Mouse (Mus musculus) liver, embryonic 16.5 days (tissue): ENCODE data around the gene Apba3. TPM values are rescaled to one million over a fixed set of nuclear protein-coding genes. Genes with fewer than 3 reads are reported as not detected.
"Not testable (repeated sequence)": the region's sequence is repeated elsewhere in the genome, so short reads cannot be mapped to it uniquely, and the experiment has no call there.

ENCODE experiments used
- ATAC-seq: fragments of 200-750 bp; cut with Nextera tagmentation; 2 replicates; pipeline ENCODE4 v1.8.0; 2017; ENCODE audit warnings: low read depth, mild to moderate bottlenecking, moderate number of reproducible peaks, moderate library complexity
- H3K27ac ChIP-seq: fragments of 300-500 bp; sonication (generic); 2 replicates; pipeline ENCODE4 v1.5.1; 2014; ENCODE audit warnings: mild to moderate bottlenecking, low read length
- H3K27me3 ChIP-seq: fragments of 300-500 bp; sonication (generic); 2 replicates; pipeline ENCODE4 v1.6.1; 2014; ENCODE audit warnings: low read depth, low read length, mixed read lengths; ENCODE audit not compliant: control insufficient read depth, insufficient read depth
- H3K36me3 ChIP-seq: fragments of 300-500 bp; sonication (generic); 2 replicates; pipeline ENCODE4 v1.6.1; 2014; ENCODE audit warnings: mild to moderate bottlenecking; ENCODE audit not compliant: control insufficient read depth, insufficient read depth
- H3K4me1 ChIP-seq: fragments of 300-500 bp; sonication (generic); 2 replicates; pipeline ENCODE4 v1.6.1; 2014; ENCODE audit warnings: low read depth, low read length, mixed read lengths; ENCODE audit not compliant: control insufficient read depth
- H3K4me2 ChIP-seq: fragments of 300-500 bp; sonication (generic); 2 replicates; pipeline ENCODE4 v1.6.1; 2014; ENCODE audit warnings: low read depth, low read length, mixed read lengths
- H3K4me3 ChIP-seq: fragments of 300-500 bp; sonication (generic); 2 replicates; pipeline ENCODE4 v1.5.1; 2014; ENCODE audit warnings: low read depth, mild to moderate bottlenecking, low read length
- H3K9ac ChIP-seq: fragments of 300-500 bp; sonication (generic); 2 replicates; pipeline ENCODE4 v1.6.1; 2014; ENCODE audit warnings: low read depth, low read length
- H3K9me3 ChIP-seq: fragments of 300-500 bp; sonication (generic); replicated peaks from 2 replicates; pipeline ENCODE4 v1.6.1; 2016; ENCODE audit warnings: low read length; ENCODE audit not compliant: control insufficient read depth
- WGBS: fragments of 180-500 bp; shearing (Covaris S2); extraction: QIAGEN DNeasy Blood & Tissue Kit; methylation state at CpG from one replicate; pipeline ENCODE4 v1.1.7; 2014; ENCODE audit not compliant: insufficient replicate concordance; 5-methylcytosine and 5-hydroxymethylcytosine counted together
- polyA plus RNA-seq: library from polyadenylated mRNA; unstranded; fragments of >200 nt; fragmentation: Nextera tagmentation; extraction: Ambion mirVana; gene quantifications from 2 replicates; pipeline ENCODE4 v1.2.1, GENCODE M21; 2015

Apba3 gene
- 24.2 and 26.3 TPM in 2 replicates for polyA plus RNA-seq

DNA sequence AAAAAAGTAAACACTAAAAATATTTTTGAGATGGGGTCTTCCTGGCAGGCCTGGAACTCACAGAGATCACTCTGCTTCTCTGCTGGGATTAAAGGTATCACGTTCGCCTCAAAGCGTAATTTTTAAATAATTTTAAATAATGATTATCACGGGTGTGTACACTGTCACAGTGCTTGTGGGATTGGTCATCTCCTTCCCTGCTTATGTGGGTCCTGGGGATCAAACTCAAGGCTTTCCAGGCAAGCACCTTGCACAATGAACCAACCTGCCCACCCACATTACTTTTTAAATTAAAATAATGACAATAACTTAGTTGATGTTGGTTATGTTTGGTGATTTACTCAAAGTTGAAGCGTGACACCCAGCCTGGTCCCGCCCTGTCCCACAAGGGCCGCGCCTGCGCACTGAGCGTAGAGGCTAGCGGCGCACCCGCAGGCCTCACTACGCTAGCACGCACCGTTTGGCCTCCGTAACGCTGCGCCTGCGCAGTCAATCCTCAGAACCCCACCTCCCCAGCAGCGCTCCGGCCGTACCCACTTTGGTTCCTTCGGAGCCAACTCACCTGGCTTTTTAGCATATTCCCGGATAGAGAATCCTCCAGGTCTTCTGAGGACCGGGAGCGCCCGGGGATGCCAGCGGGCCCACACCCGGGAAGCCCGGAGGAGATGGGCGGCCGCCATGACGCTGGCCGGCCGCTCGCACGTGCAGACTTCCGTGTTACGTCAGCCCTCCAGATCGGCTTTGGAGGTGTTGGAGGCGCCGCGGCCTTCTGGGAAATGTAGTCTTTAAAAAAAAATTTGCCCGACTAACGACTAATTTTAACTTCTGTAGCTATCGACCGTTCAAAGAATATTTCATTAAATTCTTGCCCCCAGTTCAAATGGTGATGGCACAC, at the start of gene Apba3, which contains the start of gene Mrpl54:
Apba3 (plus strand) TSS at position 750 of the 895 bp plus-strand sequence.
Mrpl54 (minus strand) TSS at position 724 of the 895 bp plus-strand sequence.
- no peaks in the 10 kb centered on the region for H3K27me3 ChIP-seq
- peak within 1 kb of the TSS; percentile 91 for H3K4me3 ChIP-seq
- WGBS, result under 1% methylated on average over 48 of the region's 48 CpGs
- H3K27ac ChIP-seq, result peak within 1 kb of the TSS; percentile 86
- no peaks in the 10 kb centered on the region for H3K9me3 ChIP-seq
- H3K4me2 ChIP-seq, result peak within 1 kb of the TSS; percentile 74
- peak within 1 kb of the TSS; percentile 81 for H3K9ac ChIP-seq
- peaks cover 10% of the 10 kb centered on the region for H3K36me3 ChIP-seq
- ATAC-seq, result peak; percentile 96
- H3K4me1 ChIP-seq, result peaks cover 25% of the 10 kb centered on the region

DNA sequence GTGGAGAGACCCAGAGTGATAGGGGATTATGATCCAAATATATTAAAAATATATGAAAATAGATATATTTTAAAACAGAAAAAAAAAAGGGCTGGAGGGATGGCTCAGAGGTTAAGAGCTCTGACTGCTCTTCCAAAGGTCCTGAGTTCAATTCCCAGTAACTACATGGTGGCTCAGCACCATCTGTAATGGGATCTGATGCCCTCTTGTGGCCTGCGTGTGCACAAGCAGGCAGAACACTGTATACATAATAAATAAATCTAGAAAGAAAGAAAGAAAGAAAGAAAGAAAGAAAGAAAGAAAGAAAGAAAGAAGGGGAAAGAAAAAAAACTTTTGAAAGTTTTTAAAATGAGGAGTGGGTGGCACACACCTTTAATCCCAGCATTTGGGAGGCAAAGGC, 49.5 kb upstream of the Apba3 start:
- H3K4me3 ChIP-seq, H3K36me3 ChIP-seq, H3K27ac ChIP-seq, H3K4me2 ChIP-seq, ATAC-seq, H3K9ac ChIP-seq, H3K27me3 ChIP-seq, H3K4me1 ChIP-seq, H3K9me3 ChIP-seq: not testable (repeated sequence)
- 0% methylated on average over 1 of the region's 1 CpGs for WGBS

DNA sequence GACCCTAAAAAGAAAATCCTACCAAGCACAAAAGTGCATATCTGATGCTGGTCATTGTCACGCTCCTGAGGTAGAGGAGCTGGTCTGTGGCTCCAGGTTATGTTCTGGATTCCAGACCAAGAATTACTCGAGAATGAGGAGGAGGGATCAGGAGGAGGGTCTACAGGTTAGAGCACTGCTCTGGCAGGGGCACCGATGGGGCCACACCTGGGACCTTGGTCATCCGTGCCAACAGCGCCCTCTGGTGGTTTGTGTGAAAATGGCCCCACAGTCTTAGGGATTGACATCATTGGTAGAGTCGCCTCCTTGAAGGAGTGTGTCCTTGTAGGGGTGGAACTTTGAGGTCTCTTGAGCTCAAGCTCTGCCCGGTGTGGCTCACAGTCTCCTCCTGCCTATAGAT, 48.8 kb upstream of the Apba3 start:
- Histone ChIP-seq H3K27ac (no peak overlapping the region), H3K36me3 (no peaks in the 10 kb centered on the region), H3K9ac (no peak overlapping the region), H3K4me3 (no peak overlapping the region), H3K4me2 (no peak overlapping the region), H3K9me3 (no peaks in the 10 kb centered on the region), H3K4me1 (peaks cover 4% of the 10 kb centered on the region; the same call in 1 of the 2 replicates), H3K27me3 (no peaks in the 10 kb centered on the region; the same call in 1 of the 2 replicates)
- ATAC-seq, result peak; percentile 54; the same call in 1 of the 2 replicates
- WGBS, result 16% methylated on average over 7 of the region's 7 CpGs

DNA sequence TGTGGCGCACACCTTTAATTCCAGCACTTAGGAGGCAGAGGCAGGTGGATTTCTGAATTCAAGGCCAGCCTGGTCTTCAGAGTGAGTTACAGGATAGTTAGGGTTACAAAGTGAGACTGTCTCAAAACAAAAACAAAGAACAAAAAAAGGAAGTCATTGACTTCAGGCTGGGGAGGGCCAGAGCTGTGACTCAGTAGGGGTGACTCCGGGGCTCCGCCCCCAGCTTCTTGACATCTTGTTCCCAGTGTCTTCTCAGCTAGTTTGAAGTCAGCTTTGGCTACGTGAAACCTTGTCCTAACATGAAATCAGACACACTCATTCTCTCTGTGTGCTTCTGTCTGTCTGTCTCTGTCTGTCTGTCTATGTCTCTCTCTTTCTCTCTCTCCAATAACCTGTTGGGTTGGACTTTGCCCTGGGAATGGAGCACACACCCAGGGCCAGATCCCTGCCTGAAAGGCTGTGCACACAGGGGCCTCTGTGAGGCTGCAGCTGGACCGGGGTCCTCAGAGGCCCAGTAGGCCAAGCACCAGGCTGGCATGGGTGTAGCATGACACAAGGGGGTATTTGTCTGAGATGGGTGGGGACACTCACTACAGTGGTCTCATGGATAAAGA, 45.3 kb upstream of the Apba3 start:
- Histone ChIP-seq H3K27me3 (no peaks in the 10 kb centered on the region), H3K4me3 (no peak overlapping the region), H3K4me2 (no peak overlapping the region), H3K36me3 (no peaks in the 10 kb centered on the region), H3K9me3 (no peaks in the 10 kb centered on the region), H3K4me1 (peaks cover 4% of the 10 kb centered on the region; the same call in 1 of the 2 replicates), H3K9ac (no peak overlapping the region), H3K27ac (no peak overlapping the region)
- WGBS, result 59% methylated on average over 5 of the region's 5 CpGs
- no peak for ATAC-seq

DNA sequence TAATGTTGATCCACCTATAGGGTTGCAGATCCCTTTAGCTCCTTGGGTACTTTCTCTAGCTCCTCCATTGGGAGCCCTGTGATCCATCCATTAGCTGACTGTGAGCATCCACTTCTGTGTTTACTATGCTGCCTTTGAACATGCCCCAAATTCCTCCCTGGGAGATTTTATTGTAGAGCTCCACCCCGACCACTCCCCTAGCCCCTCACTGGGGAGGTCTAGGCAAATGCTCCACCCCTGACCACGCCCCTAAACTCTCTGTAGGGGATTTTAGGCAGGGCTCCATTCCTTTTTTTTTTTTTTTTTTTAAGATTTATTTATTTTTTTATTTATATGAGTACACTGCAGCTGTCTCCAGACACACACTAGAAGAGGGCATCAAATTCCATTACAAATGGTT, 43.0 kb upstream of the Apba3 start:
- not testable (repeated sequence) for H3K4me1 ChIP-seq, H3K4me2 ChIP-seq, H3K36me3 ChIP-seq, H3K27me3 ChIP-seq, H3K4me3 ChIP-seq, ATAC-seq, H3K9me3 ChIP-seq, H3K27ac ChIP-seq, H3K9ac ChIP-seq
- 45% methylated on average over 2 of the region's 2 CpGs for WGBS

DNA sequence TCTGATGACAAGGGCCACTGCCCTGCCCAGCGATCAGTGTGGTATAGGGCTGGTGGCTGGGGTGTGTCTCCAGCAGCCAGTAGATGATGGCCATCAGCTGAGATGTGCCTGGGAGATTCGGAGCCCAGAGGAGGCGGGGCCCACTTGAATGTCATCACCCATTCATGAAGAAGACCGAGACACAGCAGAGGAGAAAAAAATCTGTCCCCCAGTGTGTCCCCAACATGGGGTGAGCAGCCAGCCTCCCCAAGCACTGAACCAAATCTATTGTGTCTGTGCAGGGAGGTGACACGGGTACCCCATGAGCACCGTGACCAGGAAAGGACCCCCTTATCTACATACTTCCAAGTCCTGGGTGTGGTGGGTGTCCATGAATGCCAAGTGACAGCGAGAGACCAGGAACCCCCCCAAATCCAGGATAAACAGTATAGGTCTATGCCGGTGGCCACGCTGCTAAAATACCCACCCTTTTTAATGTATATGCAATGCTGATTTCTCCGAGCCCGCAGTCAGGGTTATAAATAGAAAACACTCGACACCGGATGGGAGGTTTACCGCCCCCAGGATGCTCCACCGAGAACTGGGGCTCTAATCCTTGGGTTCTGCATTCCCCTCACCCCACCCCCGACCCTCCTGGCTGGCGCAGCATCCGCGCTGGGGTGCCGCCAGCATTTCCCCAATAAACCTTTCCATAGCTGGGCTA, 36.9 kb upstream of the Apba3 start:
- H3K9ac ChIP-seq, result no peak overlapping the region
- H3K27ac ChIP-seq, result no peak overlapping the region
- no peaks in the 10 kb centered on the region for H3K9me3 ChIP-seq
- no peaks in the 10 kb centered on the region for H3K36me3 ChIP-seq
- peaks cover 40% of the 10 kb centered on the region for H3K27me3 ChIP-seq
- H3K4me2 ChIP-seq, result no peak overlapping the region
- 11% methylated on average over 20 of the region's 20 CpGs for WGBS
- H3K4me1 ChIP-seq, result peaks cover 13% of the 10 kb centered on the region
- no peak overlapping the region for H3K4me3 ChIP-seq
- no peak for ATAC-seq

DNA sequence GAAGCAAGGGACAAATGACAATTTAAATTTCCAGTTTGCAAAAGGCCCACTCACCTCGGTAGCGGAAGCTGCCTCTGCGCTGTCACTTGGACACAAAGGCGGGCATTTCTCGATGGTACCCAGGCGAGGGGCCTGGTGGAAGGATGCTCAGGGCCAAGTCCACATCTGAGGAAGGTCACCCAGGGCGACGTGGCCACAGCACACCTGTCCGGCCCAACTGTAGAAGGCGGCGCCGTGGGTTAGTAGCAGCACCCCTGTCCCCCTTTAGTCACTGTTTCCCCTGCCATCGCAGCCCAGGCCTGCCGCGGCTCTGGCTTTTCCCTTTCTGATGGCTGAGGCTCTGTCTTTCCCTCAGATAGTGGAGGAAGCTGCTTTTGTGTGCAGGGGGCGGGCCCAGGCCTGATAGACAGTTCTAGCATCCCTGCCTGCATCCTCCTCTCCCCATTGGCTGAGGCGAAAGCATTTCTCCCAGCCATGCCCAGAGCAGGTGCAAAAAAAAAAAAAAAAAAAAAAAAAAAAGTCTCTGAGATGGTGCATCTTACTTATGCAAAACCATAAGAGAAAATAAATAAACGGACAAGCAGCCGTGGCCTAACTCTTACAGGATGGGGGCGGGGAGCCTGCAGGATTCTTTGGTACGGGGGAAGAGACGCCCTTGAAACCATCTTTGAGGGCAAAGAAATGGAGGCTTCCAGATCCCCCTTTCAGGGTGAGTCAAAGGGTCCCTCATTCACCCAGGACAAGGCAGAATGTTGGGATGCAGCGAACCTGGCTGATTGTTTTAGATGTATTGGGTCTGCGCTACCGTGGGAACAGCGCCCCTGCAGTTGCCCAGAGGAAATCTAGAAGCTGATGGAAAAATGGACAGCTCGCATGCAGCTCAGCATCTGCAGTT, 36.1 kb upstream of the Apba3 start, which contains the start of gene Atcay:
Atcay (minus strand) TSS at position 396 of the 895 bp plus-strand sequence.
- no peak within 1 kb of the TSS for H3K9ac ChIP-seq
- no peak within 1 kb of the TSS for H3K4me2 ChIP-seq
- no peaks in the 10 kb centered on the region for H3K36me3 ChIP-seq
- H3K27me3 ChIP-seq, result peaks cover 40% of the 10 kb centered on the region
- no peak for ATAC-seq
- H3K4me1 ChIP-seq, result peaks cover 13% of the 10 kb centered on the region
- no peaks in the 10 kb centered on the region for H3K9me3 ChIP-seq
- H3K4me3 ChIP-seq, result no peak within 1 kb of the TSS
- 9% methylated on average over 27 of the region's 27 CpGs for WGBS
- no peak within 1 kb of the TSS for H3K27ac ChIP-seq

DNA sequence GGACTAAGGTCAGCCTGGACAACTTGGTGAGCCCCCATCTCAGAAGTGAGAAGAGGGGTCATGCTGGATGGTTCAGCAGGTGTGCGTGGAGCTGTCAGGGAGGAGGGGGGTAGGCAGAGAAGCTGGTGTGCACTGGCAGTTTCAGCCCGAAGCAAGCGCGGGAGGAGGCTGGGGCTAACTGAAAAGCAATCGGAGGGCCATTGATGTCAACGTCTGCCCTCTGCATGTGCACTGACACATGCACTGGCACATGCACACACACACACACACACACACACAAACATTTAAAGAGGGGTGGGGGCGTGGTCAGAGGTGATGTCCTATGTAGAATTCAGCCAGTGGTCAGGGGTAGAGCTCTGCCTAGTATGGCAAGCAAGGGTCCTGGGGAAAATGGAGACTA, 35.3 kb upstream of the Apba3 start:
- 48% methylated on average over 7 of the region's 7 CpGs for WGBS
- no peak for ATAC-seq
- Histone ChIP-seq H3K4me1 (peaks cover 13% of the 10 kb centered on the region), H3K4me3 (no peak overlapping the region), H3K27ac (no peak overlapping the region), H3K27me3 (peaks cover 40% of the 10 kb centered on the region), H3K9me3 (no peaks in the 10 kb centered on the region), H3K9ac (no peak overlapping the region), H3K4me2 (no peak overlapping the region), H3K36me3 (no peaks in the 10 kb centered on the region)
